Mouse (Mus musculus): ENCODE data around the gene Gm47841. TPM values are rescaled to one million over a fixed set of nuclear protein-coding genes. Genes with fewer than 3 reads are reported as not detected.

The Gm47841 gene
- polyA plus RNA-seq, 1 experiment from 2014 or later = not detected

GRCm38 (mm10) chr15:101008386-101009010 lies 38.7 kb downstream of the Gm47841 start:
- Histone ChIP-seq H3K4me3 (replicated peaks) (no peak overlapping the region), H3K27ac (no peak overlapping the region), H3K9me3 (no peaks in the 10 kb centered on the region), H3K4me1 (peaks cover 11% of the 10 kb centered on the region; the same call in 1 of the 2 replicates), H3K4me2 (no peak overlapping the region), H3K27me3 (replicated peaks) (no peaks in the 10 kb centered on the region), H3K9ac (no peak overlapping the region), H3K36me3 (no peaks in the 10 kb centered on the region)
- WGBS = 61% methylated on average over 14 of the region's 14 CpGs
- no peak for ATAC-seq (ENCODE audit: insufficient read depth, low FRiP score, low read depth)

- no peaks in the 10 kb centered on the region for H3K36me3 ChIP-seq
- H3K27ac ChIP-seq = no peak overlapping the region
- H3K4me1 ChIP-seq = peaks cover 11% of the 10 kb centered on the region; the same call in 1 of the 2 replicates
- no peaks in the 10 kb centered on the region for H3K27me3 ChIP-seq (replicated peaks)
- peak overlapping the region; percentile 54 for H3K4me2 ChIP-seq
- 74% methylated on average over 7 of the region's 7 CpGs for WGBS
- H3K9ac ChIP-seq = no peak overlapping the region
- H3K4me3 ChIP-seq (replicated peaks) = no peak overlapping the region
- ATAC-seq (ENCODE audit: insufficient read depth, low FRiP score, low read depth) = no peak
- no peaks in the 10 kb centered on the region for H3K9me3 ChIP-seq
Measured at GRCm38 (mm10) chr15:101007236-101007635, 40.0 kb downstream of the Gm47841 start.

- H3K27me3 ChIP-seq (replicated peaks) = no peaks in the 10 kb centered on the region
- WGBS = 12% methylated on average over 14 of the region's 15 CpGs
- no peaks in the 10 kb centered on the region for H3K36me3 ChIP-seq
- peak overlapping the region; percentile 54 for H3K4me2 ChIP-seq
- H3K27ac ChIP-seq = no peak overlapping the region
- H3K4me1 ChIP-seq = peaks cover 11% of the 10 kb centered on the region; the same call in 1 of the 2 replicates
- peak; percentile 83 for ATAC-seq (ENCODE audit: insufficient read depth, low FRiP score, low read depth)
- H3K4me3 ChIP-seq (replicated peaks) = peak overlapping the region; percentile 47
- no peak overlapping the region for H3K9ac ChIP-seq
- H3K9me3 ChIP-seq = no peaks in the 10 kb centered on the region
Measured at GRCm38 (mm10) chr15:101006251-101007040, 40.8 kb downstream of the Gm47841 start.

GRCm38 (mm10) chr15:101005717-101006116 lies 41.5 kb downstream of the Gm47841 start:
- Histone ChIP-seq H3K4me2 (no peak overlapping the region), H3K27ac (no peak overlapping the region), H3K9ac (no peak overlapping the region), H3K36me3 (no peaks in the 10 kb centered on the region), H3K4me3 (replicated peaks) (no peak overlapping the region), H3K4me1 (peaks cover 11% of the 10 kb centered on the region; the same call in 1 of the 2 replicates), H3K27me3 (replicated peaks) (no peaks in the 10 kb centered on the region), H3K9me3 (no peaks in the 10 kb centered on the region)
- WGBS = 86% methylated on average over 8 of the region's 8 CpGs
- ATAC-seq (ENCODE audit: insufficient read depth, low FRiP score, low read depth) = no peak

- H3K4me1 ChIP-seq = peaks cover 11% of the 10 kb centered on the region; the same call in 1 of the 2 replicates
- H3K4me3 ChIP-seq (replicated peaks) = no peak overlapping the region
- H3K27me3 ChIP-seq (replicated peaks) = no peaks in the 10 kb centered on the region
- no peak overlapping the region for H3K9ac ChIP-seq
- H3K4me2 ChIP-seq = no peak overlapping the region
- H3K36me3 ChIP-seq = no peaks in the 10 kb centered on the region
- H3K27ac ChIP-seq = no peak overlapping the region
- no peaks in the 10 kb centered on the region for H3K9me3 ChIP-seq
- WGBS = 63% methylated on average over 3 of the region's 3 CpGs
- no peak for ATAC-seq (ENCODE audit: insufficient read depth, low FRiP score, low read depth)
Measured at GRCm38 (mm10) chr15:101004538-101004937, 42.7 kb downstream of the Gm47841 start.

GRCm38 (mm10) chr15:101002466-101002865 lies 44.7 kb downstream of the Gm47841 start:
- Histone ChIP-seq H3K9ac (no peak overlapping the region), H3K4me2 (no peak overlapping the region), H3K4me1 (peaks cover 6% of the 10 kb centered on the region; the same call in 1 of the 2 replicates), H3K4me3 (replicated peaks) (no peak overlapping the region), H3K27ac (no peak overlapping the region), H3K9me3 (no peaks in the 10 kb centered on the region), H3K36me3 (no peaks in the 10 kb centered on the region), H3K27me3 (replicated peaks) (no peaks in the 10 kb centered on the region)
- no peak for ATAC-seq (ENCODE audit: insufficient read depth, low FRiP score, low read depth)
- 96% methylated on average over 3 of the region's 3 CpGs for WGBS

GRCm38 (mm10) chr15:101001685-101002084 lies 45.5 kb downstream of the Gm47841 start:
- Histone ChIP-seq H3K9ac (no peak overlapping the region), H3K4me3 (replicated peaks) (no peak overlapping the region), H3K9me3 (no peaks in the 10 kb centered on the region), H3K27me3 (replicated peaks) (no peaks in the 10 kb centered on the region), H3K4me2 (no peak overlapping the region), H3K4me1 (no peaks in the 10 kb centered on the region), H3K27ac (no peak overlapping the region), H3K36me3 (no peaks in the 10 kb centered on the region)
- WGBS = 68% methylated on average over 1 of the region's 1 CpGs
- ATAC-seq (ENCODE audit: insufficient read depth, low FRiP score, low read depth) = no peak

GRCm38 (mm10) chr15:100997090-100997489 lies 50.1 kb downstream of the Gm47841 start:
- ATAC-seq (ENCODE audit: insufficient read depth, low FRiP score, low read depth) = no peak

More at GRCm38 (mm10) chr15:100997090-100997489, 50.1 kb downstream of the Gm47841 start:
- WGBS = 37% methylated on average over 4 of the region's 4 CpGs
- no peaks in the 10 kb centered on the region for H3K9me3 ChIP-seq
- H3K4me2 ChIP-seq = no peak overlapping the region
- H3K36me3 ChIP-seq = no peaks in the 10 kb centered on the region
- H3K27me3 ChIP-seq (replicated peaks) = no peaks in the 10 kb centered on the region
- no peaks in the 10 kb centered on the region for H3K4me1 ChIP-seq
- no peak overlapping the region for H3K4me3 ChIP-seq (replicated peaks)
- no peak overlapping the region for H3K9ac ChIP-seq
- H3K27ac ChIP-seq = no peak overlapping the region

Other genes with a start within 250 kb of the Gm47841 start
- 2.2 and 2.9 TPM in 2 replicates for gene Scn8a, start 177.5 kb downstream of the Gm47841 start, polyA plus RNA-seq (2015; fragmentation: Nextera tagmentation; extraction: Ambion mirVana)
- 0.19 and 0.21 TPM in 2 replicates for gene Fignl2, start 31.2 kb upstream of the Gm47841 start, polyA plus RNA-seq (2015; fragmentation: Nextera tagmentation; extraction: Ambion mirVana)
- gene Ankrd33, start 68.4 kb upstream of the Gm47841 start, polyA plus RNA-seq (2015; fragmentation: Nextera tagmentation; extraction: Ambion mirVana) = not detected in 2 replicates
- 27.0 and 28.4 TPM in 2 replicates for gene Acvrl1, start 81.1 kb upstream of the Gm47841 start, polyA plus RNA-seq (2015; fragmentation: Nextera tagmentation; extraction: Ambion mirVana)
- gene Acvr1b, start 126.7 kb upstream of the Gm47841 start, polyA plus RNA-seq (2015; fragmentation: Nextera tagmentation; extraction: Ambion mirVana) = 8.9 and 9.9 TPM in 2 replicates
- gene Grasp, start 176.8 kb upstream of the Gm47841 start, polyA plus RNA-seq (2015; fragmentation: Nextera tagmentation; extraction: Ambion mirVana) = 6.0 and 7.3 TPM in 2 replicates
- gene Nr4a1, start 206.9 kb upstream of the Gm47841 start, polyA plus RNA-seq (2015; fragmentation: Nextera tagmentation; extraction: Ambion mirVana) = 10.6 and 11.2 TPM in 2 replicates
- 66.0 and 66.4 TPM in 2 replicates for gene Atg101, start 236.9 kb upstream of the Gm47841 start, polyA plus RNA-seq (2015; fragmentation: Nextera tagmentation; extraction: Ambion mirVana)
- 9.5 and 11.6 TPM in 2 replicates for gene 6030408B16Rik, start 245.8 kb upstream of the Gm47841 start, polyA plus RNA-seq (2015; fragmentation: Nextera tagmentation; extraction: Ambion mirVana)